Mouse (Mus musculus) lung, embryonic 14.5 days (tissue): ENCODE results near the gene Tox2. TPM values are rescaled to one million over a fixed set of nuclear protein-coding genes. Genes with fewer than 3 reads are reported as not detected.

Source experiments
- ATAC-seq: fragments of 200-750 bp; cut with Nextera tagmentation; 2 replicates; pipeline ENCODE4 v1.8.0; 2017; ENCODE audit warnings: mild to moderate bottlenecking, moderate TSS enrichment, moderate library complexity; ENCODE audit not compliant: insufficient read depth
- DNase-seq: peaks from one replicate; pipeline ENCODE4 v3.0.0-alpha.2; 2015
- H3K27ac ChIP-seq: fragments of 300-500 bp; sonication (generic); 2 replicates; pipeline ENCODE4 v1.5.1; 2014; ENCODE audit warnings: low read depth, mild to moderate bottlenecking, moderate library complexity
- H3K27me3 ChIP-seq: fragments of 300-500 bp; sonication (generic); 2 replicates; pipeline ENCODE4 v1.6.1; 2014; ENCODE audit warnings: low read length, control low read depth; ENCODE audit not compliant: insufficient read depth
- H3K36me3 ChIP-seq: fragments of 300-500 bp; sonication (generic); 2 replicates; pipeline ENCODE4 v1.6.1; 2014; ENCODE audit warnings: control low read depth; ENCODE audit not compliant: insufficient read depth
- H3K4me1 ChIP-seq: fragments of 300-500 bp; sonication (generic); 2 replicates; pipeline ENCODE4 v1.6.1; 2014; ENCODE audit warnings: antibody characterized with exemption, control low read depth; ENCODE audit not compliant: insufficient read depth
- H3K4me2 ChIP-seq: fragments of 300-500 bp; sonication (generic); 2 replicates; pipeline ENCODE4 v1.6.1; 2014; ENCODE audit warnings: mild to moderate bottlenecking
- H3K4me3 ChIP-seq: fragments of 300-500 bp; sonication (generic); 2 replicates; pipeline ENCODE4 v1.5.1; 2014; ENCODE audit warnings: low read depth, low read length
- H3K9ac ChIP-seq: fragments of 300-500 bp; sonication (generic); 2 replicates; pipeline ENCODE4 v1.6.1; 2014
- H3K9me3 ChIP-seq: fragments of 300-500 bp; sonication (generic); 2 replicates; pipeline ENCODE4 v1.6.1; 2016; ENCODE audit warnings: low read depth, low read length, control low read depth
- CTCF ChIP-seq: IDR thresholded peaks from 2 replicates; pipeline ENCODE4 v1.5.1; 2016; ENCODE audit warnings: antibody characterized with exemption, low read depth
- WGBS: fragments of 180-500 bp; shearing (Covaris S2); extraction: QIAGEN DNeasy Blood & Tissue Kit; methylation state at CpG from one replicate; pipeline ENCODE4 v1.1.7; 2014; 5-methylcytosine and 5-hydroxymethylcytosine counted together
- polyA plus RNA-seq: library from polyadenylated mRNA; unstranded; fragments of >200 nt; fragmentation: Nextera tagmentation; extraction: Ambion mirVana; gene quantifications from 2 replicates; pipeline ENCODE4 v1.2.1, GENCODE M21; 2014

Gene Tox2
- polyA plus RNA-seq, 1 experiment from 2014 or later: 4.3 TPM

- no peak for TF ChIP-seq CTCF
- H3K27me3 ChIP-seq: no peaks in the 10 kb centered on the region
- H3K4me3 ChIP-seq: no peak overlapping the region
- WGBS: 56% methylated on average over 22 of the region's 22 CpGs
- H3K9me3 ChIP-seq: no peaks in the 10 kb centered on the region
- no peaks in the 10 kb centered on the region for H3K36me3 ChIP-seq
- no peak overlapping the region for H3K9ac ChIP-seq
- H3K4me2 ChIP-seq: no peak overlapping the region
- no peak for DNase-seq
- ATAC-seq: no peak
- H3K4me1 ChIP-seq: peaks cover 11% of the 10 kb centered on the region; the same call in 1 of the 2 replicates
- no peak overlapping the region for H3K27ac ChIP-seq
Measured at GRCm38 (mm10) chr2:163253248-163254099, 50.5 kb downstream of the Tox2 start.

DNA sequence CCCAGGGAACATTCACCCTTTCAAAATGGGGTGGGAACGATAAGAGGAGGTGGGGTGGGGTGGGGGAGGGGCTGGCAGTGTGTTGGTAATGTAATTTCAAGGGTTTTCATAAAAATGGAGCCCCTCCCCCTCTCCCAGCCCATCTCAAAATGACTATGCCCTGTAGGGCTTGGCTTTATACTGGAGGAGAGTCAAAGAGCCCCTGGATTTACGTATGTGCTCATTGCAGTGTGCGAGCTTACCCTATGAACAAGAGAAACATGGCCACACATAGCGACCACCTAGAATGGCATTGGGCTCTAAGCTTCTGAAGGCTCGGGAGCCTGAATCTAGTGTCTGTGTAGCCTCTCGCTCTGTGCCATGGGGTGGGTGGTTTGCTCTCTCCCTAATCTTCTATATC, 51.3 kb downstream of the Tox2 start:
- 86% methylated on average over 6 of the region's 6 CpGs for WGBS

GRCm38 (mm10) chr2:163256765-163257164, 53.8 kb downstream of the Tox2 start:
- H3K27ac ChIP-seq: no peak overlapping the region
- H3K36me3 ChIP-seq: no peaks in the 10 kb centered on the region
- no peak overlapping the region for H3K4me3 ChIP-seq
- no peak for TF ChIP-seq CTCF
- ATAC-seq (peak; percentile 93), DNase-seq (peak; percentile 87)
- WGBS: 35% methylated on average over 1 of the region's 1 CpGs
- no peak overlapping the region for H3K9ac ChIP-seq
- peaks cover 11% of the 10 kb centered on the region; the same call in 1 of the 2 replicates for H3K4me1 ChIP-seq
- no peaks in the 10 kb centered on the region for H3K27me3 ChIP-seq
- H3K4me2 ChIP-seq: no peak overlapping the region
- no peaks in the 10 kb centered on the region for H3K9me3 ChIP-seq

More for the DNA sequence above, 51.3 kb downstream of the Tox2 start:
- TF ChIP-seq CTCF: no peak
- Histone ChIP-seq H3K4me3 (no peak overlapping the region), H3K9ac (no peak overlapping the region), H3K27me3 (no peaks in the 10 kb centered on the region), H3K9me3 (no peaks in the 10 kb centered on the region), H3K27ac (no peak overlapping the region), H3K36me3 (no peaks in the 10 kb centered on the region), H3K4me2 (no peak overlapping the region), H3K4me1 (peaks cover 11% of the 10 kb centered on the region; the same call in 1 of the 2 replicates)
- no peak for DNase-seq
- no peak for ATAC-seq

DNA sequence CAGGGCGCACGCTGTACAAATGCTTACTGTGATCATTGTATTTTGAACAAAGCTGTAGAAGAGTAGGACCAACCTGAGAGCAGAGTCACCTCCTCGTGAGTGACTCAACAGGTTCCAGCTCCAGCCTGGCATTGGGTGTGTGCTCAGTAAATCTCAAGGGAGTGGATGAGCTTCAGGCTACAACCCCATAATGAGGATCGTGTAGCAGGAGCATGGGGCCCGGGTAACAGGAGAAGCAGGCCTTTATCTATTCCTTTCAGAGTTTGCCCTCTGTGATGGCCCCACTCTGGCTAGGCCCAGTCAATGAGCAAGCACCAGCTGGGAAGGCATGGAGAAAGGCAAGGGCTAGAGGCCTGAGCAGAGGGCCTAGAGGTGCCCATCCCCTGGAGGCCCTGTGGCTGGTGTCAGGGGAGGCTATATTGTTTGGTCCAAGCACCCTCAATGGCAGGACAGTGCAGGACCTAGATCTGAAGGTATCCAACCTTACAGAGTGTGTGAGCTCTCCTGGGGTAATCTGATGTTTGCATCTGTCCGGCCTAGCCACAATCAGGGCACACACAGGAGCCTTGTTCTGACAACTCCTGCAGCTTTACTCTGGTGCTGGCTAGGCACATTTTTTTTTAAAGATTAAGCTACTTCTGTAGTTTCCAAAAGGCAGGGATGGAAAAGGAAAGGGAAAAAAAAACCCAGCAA, 58.6 kb downstream of the Tox2 start:
- H3K4me1 ChIP-seq: no peaks in the 10 kb centered on the region
- H3K4me3 ChIP-seq: no peak overlapping the region
- H3K4me2 ChIP-seq: no peak overlapping the region
- 75% methylated on average over 6 of the region's 6 CpGs for WGBS
- H3K9ac ChIP-seq: no peak overlapping the region
- ATAC-seq (no peak), DNase-seq (no peak)
- no peak for TF ChIP-seq CTCF
- no peaks in the 10 kb centered on the region for H3K27me3 ChIP-seq
- no peaks in the 10 kb centered on the region for H3K9me3 ChIP-seq
- no peaks in the 10 kb centered on the region for H3K36me3 ChIP-seq
- no peak overlapping the region for H3K27ac ChIP-seq

DNA sequence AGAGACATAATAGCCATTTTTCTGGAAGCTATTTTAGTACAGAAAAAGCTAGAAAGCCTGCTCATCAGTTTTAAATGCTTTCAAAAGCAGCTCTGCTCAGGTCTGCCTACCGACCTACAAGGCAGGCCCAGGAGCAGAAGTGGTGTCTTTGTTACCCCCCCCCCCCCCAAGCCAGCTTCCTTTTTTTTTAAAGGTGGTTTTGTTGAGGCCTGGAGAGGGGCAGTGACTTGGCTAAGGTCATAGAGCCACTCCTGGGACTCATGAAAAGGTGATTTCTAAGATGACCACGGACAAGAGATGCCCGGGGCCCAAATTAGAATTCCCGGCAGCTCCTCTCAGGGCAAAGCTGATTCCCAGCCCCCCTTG, 59.1 kb downstream of the Tox2 start:
- H3K4me2 ChIP-seq: no peak overlapping the region
- H3K27me3 ChIP-seq: no peaks in the 10 kb centered on the region
- ATAC-seq: no peak
- no peaks in the 10 kb centered on the region for H3K9me3 ChIP-seq
- DNase-seq: no peak
- no peak for TF ChIP-seq CTCF
- H3K4me1 ChIP-seq: no peaks in the 10 kb centered on the region
- H3K4me3 ChIP-seq: no peak overlapping the region
- 85% methylated on average over 4 of the region's 4 CpGs for WGBS
- H3K36me3 ChIP-seq: no peaks in the 10 kb centered on the region
- H3K9ac ChIP-seq: no peak overlapping the region
- H3K27ac ChIP-seq: no peak overlapping the region

DNA sequence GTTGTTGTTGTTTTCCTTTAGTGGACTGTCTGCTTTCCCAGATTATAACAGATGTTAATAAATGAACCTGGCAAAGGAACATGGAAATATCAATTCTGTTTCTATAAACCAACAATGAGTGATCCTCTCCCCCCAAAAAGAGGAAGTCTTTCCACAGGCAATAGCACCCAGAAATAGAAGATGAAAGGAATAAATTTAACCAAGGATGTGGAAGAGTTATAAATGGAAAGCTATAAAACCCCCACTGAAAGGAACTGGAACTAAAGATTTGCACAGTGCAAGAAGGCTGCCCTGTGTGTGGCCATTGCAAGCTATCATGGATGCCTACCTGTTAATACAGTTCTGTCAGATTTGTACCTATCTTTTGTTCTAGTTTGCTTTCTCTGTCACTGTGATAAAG, 64.2 kb downstream of the Tox2 start:
- TF ChIP-seq CTCF: no peak
- H3K9me3 ChIP-seq: no peaks in the 10 kb centered on the region

More for the DNA sequence above, 64.2 kb downstream of the Tox2 start:
- H3K9ac ChIP-seq: no peak overlapping the region
- H3K36me3 ChIP-seq: no peaks in the 10 kb centered on the region
- ATAC-seq (no peak), DNase-seq (no peak)
- H3K4me3 ChIP-seq: no peak overlapping the region
- H3K4me2 ChIP-seq: no peak overlapping the region
- H3K27ac ChIP-seq: no peak overlapping the region
- H3K27me3 ChIP-seq: no peaks in the 10 kb centered on the region
- H3K4me1 ChIP-seq: no peaks in the 10 kb centered on the region
